ENCODE assay signal across 9 mouse cellular contexts in genomic region chr7:62375658-62376057, GRCm38 (mm10). TPM values are rescaled to one million over a fixed set of nuclear protein-coding genes. Genes with fewer than 3 reads are reported as not detected.
DNase-seq lines count a peak whose midpoint lies in the region; ATAC-seq and TF ChIP-seq lines count a peak whose summit lies in the region.
"Had no signal": no experiment of that assay in that cellular context is flagged by ENCODE, and none has a peak within 500 bp of the region (broad histone marks: within the 10 kb centered on the region; RNA-seq: fewer than 3 reads in every experiment).

No protein-coding gene starts in this region.

- H3K27me3 ChIP-seq in heart, postnatal 0 days (ENCODE audit: control insufficient read depth, insufficient read depth, low read length): peaks cover 8% of the 10 kb centered on the region; the same call in 1 of the 2 replicates
- no peaks in the 10 kb centered on the region for H3K27me3 ChIP-seq in heart, embryonic 11.5 days (ENCODE audit: control insufficient read depth, insufficient read depth, low read length)
- no peaks in the 10 kb centered on the region for H3K27me3 ChIP-seq in midbrain, embryonic 14.5 days (ENCODE audit: control insufficient read depth, insufficient read depth, low read length)
- no peaks in the 10 kb centered on the region for H3K27me3 ChIP-seq in midbrain, embryonic 13.5 days
- H3K27me3 ChIP-seq in embryonic facial prominence, embryonic 10.5 days (replicated peaks; ENCODE audit: low read depth, poor library complexity, severe bottlenecking): no peaks in the 10 kb centered on the region
- no peaks in the 10 kb centered on the region for H3K27me3 ChIP-seq in stomach, postnatal 0 days (ENCODE audit: control insufficient read depth, insufficient read depth, low read length)

- no peak for TF ChIP-seq EP300 in heart, postnatal 0 days (IDR thresholded peaks at IDR 0.05; ENCODE audit: low read depth)
- no peak for TF ChIP-seq EP300 in stomach, postnatal 0 days (optimal IDR thresholded peaks at IDR 0.05)

- no peaks in the 10 kb centered on the region for H3K4me1 ChIP-seq in heart, postnatal 0 days (ENCODE audit: control insufficient read depth, insufficient read depth)
- no peaks in the 10 kb centered on the region for H3K4me1 ChIP-seq in heart, embryonic 11.5 days (ENCODE audit: control insufficient read depth, insufficient read depth, low read length)
- H3K4me1 ChIP-seq in midbrain, embryonic 14.5 days (ENCODE audit: control insufficient read depth, insufficient read depth, low read length): 0 out of 2 replicates have a peak, but pooled peaks cover 5% of the 10 kb centered on the region
- H3K4me1 ChIP-seq in midbrain, embryonic 13.5 days (replicated peaks): peaks cover 23% of the 10 kb centered on the region
- H3K4me1 ChIP-seq in embryonic facial prominence, embryonic 10.5 days: peaks cover 16% of the 10 kb centered on the region
- H3K4me1 ChIP-seq in stomach, postnatal 0 days (replicated peaks; ENCODE audit: control insufficient read depth, insufficient read depth): no peaks in the 10 kb centered on the region

- 18% methylated on average over 4 of the region's 4 CpGs for whole genome bisulfite sequencing in heart, postnatal 0 days
- WGBS in heart, embryonic 11.5 days (ENCODE audit: insufficient replicate concordance): 33% methylated on average over 4 of the region's 4 CpGs
- WGBS in midbrain, embryonic 14.5 days: 41% methylated on average over 4 of the region's 4 CpGs
- WGBS in midbrain, embryonic 13.5 days: 36% methylated on average over 4 of the region's 4 CpGs
- WGBS in embryonic facial prominence, embryonic 10.5 days: 34% methylated on average over 4 of the region's 4 CpGs
- 27% methylated on average over 4 of the region's 4 CpGs for WGBS in stomach, postnatal 0 days

- no peaks in the 10 kb centered on the region for H3K36me3 ChIP-seq in heart, postnatal 0 days (replicated peaks; ENCODE audit: control insufficient read depth, insufficient read depth, low read length)
- H3K36me3 ChIP-seq in heart, embryonic 11.5 days (ENCODE audit: control insufficient read depth, insufficient read depth, low read length): no peaks in the 10 kb centered on the region
- 0 out of 2 replicates have a peak, but pooled peaks cover 3% of the 10 kb centered on the region for H3K36me3 ChIP-seq in midbrain, embryonic 14.5 days (ENCODE audit: control insufficient read depth, insufficient read depth, low read length)
- peaks cover 13% of the 10 kb centered on the region; the same call in 1 of the 2 replicates for H3K36me3 ChIP-seq in midbrain, embryonic 13.5 days
- H3K36me3 ChIP-seq in embryonic facial prominence, embryonic 10.5 days (replicated peaks): peaks cover 21% of the 10 kb centered on the region
- H3K36me3 ChIP-seq in stomach, postnatal 0 days (ENCODE audit: control insufficient read depth, insufficient read depth, low read length): no peaks in the 10 kb centered on the region

- TF ChIP-seq CTCF in heart, postnatal 0 days (IDR thresholded peaks at IDR 0.05; ENCODE audit: low read depth): peak; percentile 41
- peak; percentile 70 for TF ChIP-seq CTCF in stomach, postnatal 0 days (IDR thresholded peaks at IDR 0.05; ENCODE audit: low read depth)

- no peak for DNase-seq in heart, postnatal 0 days (ENCODE audit: low spot score)
- DNase-seq in midbrain, embryonic 14.5 days: peak; percentile 84
- peak; percentile 15 for DNase-seq in embryonic facial prominence, embryonic 10.5 days (ENCODE audit: low spot score)
- DNase-seq in stomach, postnatal 0 days (ENCODE audit: low spot score): no peak
- DNase-seq: kidney, postnatal 14 days had no signal

- H3K4me2 ChIP-seq in heart, postnatal 0 days (ENCODE audit: low read depth, low read length): no peak overlapping the region
- H3K4me2 ChIP-seq in heart, embryonic 11.5 days: no peak overlapping the region
- H3K4me2 ChIP-seq in midbrain, embryonic 14.5 days (ENCODE audit: low read length): peak overlapping the region; percentile 61
- H3K4me2 ChIP-seq in midbrain, embryonic 13.5 days (replicated peaks): no peak overlapping the region
- no peak overlapping the region for H3K4me2 ChIP-seq in stomach, postnatal 0 days (replicated peaks; ENCODE audit: low read depth)

- ATAC-seq in heart, postnatal 0 days (ENCODE audit: insufficient read depth, low read depth): no peak
- no peak for ATAC-seq in heart, embryonic 11.5 days (replicated peaks; ENCODE audit: insufficient number of reproducible peaks, low FRiP score, low TSS enrichment)
- no peak for ATAC-seq in midbrain, embryonic 14.5 days (ENCODE audit: low FRiP score, low TSS enrichment)
- no peak for ATAC-seq in midbrain, embryonic 13.5 days
- ATAC-seq in stomach, postnatal 0 days (ENCODE audit: low FRiP score, low TSS enrichment): no peak
- ATAC-seq in frontal cortex, adult (ENCODE audit: low TSS enrichment): no peak

- H3K4me3 ChIP-seq in heart, postnatal 0 days (ENCODE audit: low read depth, low read length): no peak overlapping the region
- no peak overlapping the region for H3K4me3 ChIP-seq in heart, embryonic 11.5 days (ENCODE audit: low read depth, low read length)
- peak overlapping the region; percentile 56; the same call in 1 of the 2 replicates for H3K4me3 ChIP-seq in midbrain, embryonic 14.5 days (replicated peaks; ENCODE audit: low read depth, low read length)
- no peak overlapping the region for H3K4me3 ChIP-seq in midbrain, embryonic 13.5 days (replicated peaks)
- H3K4me3 ChIP-seq in embryonic facial prominence, embryonic 10.5 days: no peak overlapping the region
- H3K4me3 ChIP-seq in stomach, postnatal 0 days (ENCODE audit: low read depth, low read length): no peak overlapping the region
- H3K4me3 ChIP-seq: erythroblast, embryonic 14.5 days had no signal

- H3K9me3 ChIP-seq in heart, postnatal 0 days (replicated peaks; ENCODE audit: control insufficient read depth, low read length): no peaks in the 10 kb centered on the region; the same call in 1 of the 2 replicates
- H3K9me3 ChIP-seq in heart, embryonic 11.5 days (replicated peaks; ENCODE audit: control insufficient read depth, low read length): no peaks in the 10 kb centered on the region; the same call in 1 of the 2 replicates
- H3K9me3 ChIP-seq in midbrain, embryonic 14.5 days (ENCODE audit: control insufficient read depth, low read length): peaks cover 13% of the 10 kb centered on the region; the same call in 1 of the 2 replicates
- H3K9me3 ChIP-seq in midbrain, embryonic 13.5 days: no peaks in the 10 kb centered on the region
- peaks cover 36% of the 10 kb centered on the region for H3K9me3 ChIP-seq in embryonic facial prominence, embryonic 10.5 days
- H3K9me3 ChIP-seq in stomach, postnatal 0 days (ENCODE audit: control insufficient read depth, low read length): no peaks in the 10 kb centered on the region

- H3K9ac ChIP-seq in heart, postnatal 0 days (replicated peaks; ENCODE audit: low read depth, low read length): no peak overlapping the region
- no peak overlapping the region for H3K9ac ChIP-seq in heart, embryonic 11.5 days (ENCODE audit: low read depth, low read length)
- H3K9ac ChIP-seq in midbrain, embryonic 14.5 days (replicated peaks; ENCODE audit: low read length): no peak overlapping the region
- H3K9ac ChIP-seq in midbrain, embryonic 13.5 days (replicated peaks): no peak overlapping the region
- no peak overlapping the region for H3K9ac ChIP-seq in stomach, postnatal 0 days (ENCODE audit: low read length)

- H3K27ac ChIP-seq in heart, postnatal 0 days (ENCODE audit: low read depth): no peak overlapping the region
- no peak overlapping the region for H3K27ac ChIP-seq in heart, embryonic 11.5 days (ENCODE audit: low read depth, low read length)
- no peak overlapping the region for H3K27ac ChIP-seq in midbrain, embryonic 14.5 days (replicated peaks; ENCODE audit: low read depth, low read length)
- H3K27ac ChIP-seq in midbrain, embryonic 13.5 days: no peak overlapping the region
- H3K27ac ChIP-seq in embryonic facial prominence, embryonic 10.5 days (replicated peaks): no peak overlapping the region
- H3K27ac ChIP-seq in stomach, postnatal 0 days (replicated peaks): no peak overlapping the region

RNA-seq across cellular contexts. Expression of gene Magel2, which starts 1.2 kb away (rescaled TPM):
- 0.46 and 0.85 TPM in 2 replicates for total RNA-seq in heart, postnatal 0 days (2014; rRNA removed; ENCODE audit: low replicate concordance)
- polyA plus RNA-seq in heart, postnatal 0 days (2015; fragmentation: Nextera tagmentation; extraction: Ambion mirVana): 0.23 and 0.33 TPM in 2 replicates
- 0.51 and 0.93 TPM in 2 replicates for polyA plus RNA-seq in heart, embryonic 11.5 days (2014; fragmentation: Nextera tagmentation; extraction: Ambion mirVana)
- 16.2 and 16.3 TPM in 2 replicates for polyA plus RNA-seq in midbrain, embryonic 14.5 days (2014; fragmentation: Nextera tagmentation; extraction: Ambion mirVana)
- polyA plus RNA-seq in midbrain, embryonic 13.5 days (2015; fragmentation: Nextera tagmentation; extraction: Ambion mirVana): 26.8 and 29.6 TPM in 2 replicates
- 18.7 and 21.0 TPM in 2 replicates for polyA plus RNA-seq in embryonic facial prominence, embryonic 10.5 days (2016; fragmentation: Nextera tagmentation; extraction: Ambion mirVana)
- polyA plus RNA-seq in stomach, postnatal 0 days (2015; fragmentation: Nextera tagmentation; extraction: Ambion mirVana): 0.18 and 0.19 TPM in 2 replicates

RNA-seq across cellular contexts. Expression of gene Ndn, which starts 29.3 kb away (rescaled TPM):
- total RNA-seq in heart, postnatal 0 days (2014; rRNA removed; ENCODE audit: low replicate concordance): 21.0 and 22.3 TPM in 2 replicates
- polyA plus RNA-seq in heart, postnatal 0 days (2015; fragmentation: Nextera tagmentation; extraction: Ambion mirVana): 23.5 and 26.0 TPM in 2 replicates
- 72.8 and 83.9 TPM in 2 replicates for polyA plus RNA-seq in heart, embryonic 11.5 days (2014; fragmentation: Nextera tagmentation; extraction: Ambion mirVana)
- polyA plus RNA-seq in midbrain, embryonic 14.5 days (2014; fragmentation: Nextera tagmentation; extraction: Ambion mirVana): 622 and 693 TPM in 2 replicates
- polyA plus RNA-seq in midbrain, embryonic 13.5 days (2015; fragmentation: Nextera tagmentation; extraction: Ambion mirVana): 536 and 604 TPM in 2 replicates
- 128 and 134 TPM in 2 replicates for polyA plus RNA-seq in embryonic facial prominence, embryonic 10.5 days (2016; fragmentation: Nextera tagmentation; extraction: Ambion mirVana)
- 34.7 and 35.8 TPM in 2 replicates for polyA plus RNA-seq in stomach, postnatal 0 days (2015; fragmentation: Nextera tagmentation; extraction: Ambion mirVana)

RNA-seq across cellular contexts. Expression of gene Mkrn3, which starts 44.3 kb away (rescaled TPM):
- total RNA-seq in heart, postnatal 0 days (2014; rRNA removed; ENCODE audit: low replicate concordance): 0.88 and 8.1 TPM in 2 replicates
- polyA plus RNA-seq in heart, postnatal 0 days (2015; fragmentation: Nextera tagmentation; extraction: Ambion mirVana): 1.4 TPM in 2 replicates
- 2.9 and 3.7 TPM in 2 replicates for polyA plus RNA-seq in heart, embryonic 11.5 days (2014; fragmentation: Nextera tagmentation; extraction: Ambion mirVana)
- 21.9 and 22.5 TPM in 2 replicates for polyA plus RNA-seq in midbrain, embryonic 14.5 days (2014; fragmentation: Nextera tagmentation; extraction: Ambion mirVana)
- 23.5 and 26.4 TPM in 2 replicates for polyA plus RNA-seq in midbrain, embryonic 13.5 days (2015; fragmentation: Nextera tagmentation; extraction: Ambion mirVana)
- 9.3 and 9.6 TPM in 2 replicates for polyA plus RNA-seq in embryonic facial prominence, embryonic 10.5 days (2016; fragmentation: Nextera tagmentation; extraction: Ambion mirVana)
- 1.9 and 2.2 TPM in 2 replicates for polyA plus RNA-seq in stomach, postnatal 0 days (2015; fragmentation: Nextera tagmentation; extraction: Ambion mirVana)
- polyA plus RNA-seq: erythroblast, embryonic 14.5 days had no signal

Comparison
In these comparisons a context has a peak if more than half of its experiments do, and no peak if none do; other contexts are left out.
1. DNase-seq: peak in midbrain, embryonic 14.5 days (single experiment) and embryonic facial prominence, embryonic 10.5 days (single experiment); none in heart, postnatal 0 days (single experiment) and stomach, postnatal 0 days (single experiment).